Mouse (Mus musculus) stomach, embryonic 16.5 days (tissue): ENCODE results near the gene Galnt17. TPM values are rescaled to one million over a fixed set of nuclear protein-coding genes. Genes with fewer than 3 reads are reported as not detected.

Source experiments
- ATAC-seq: fragments of 200-750 bp; cut with Nextera tagmentation; 2 replicates; pipeline ENCODE4 v1.8.0; 2017; ENCODE audit warnings: moderate number of reproducible peaks, moderate TSS enrichment; ENCODE audit not compliant: insufficient read depth, low FRiP score
- H3K27ac ChIP-seq: fragments of 300-500 bp; sonication (generic); 2 replicates; pipeline ENCODE4 v1.5.1; 2014; ENCODE audit warnings: low read length
- H3K27me3 ChIP-seq: fragments of 300-500 bp; sonication (generic); 2 replicates; pipeline ENCODE4 v1.6.1; 2014; ENCODE audit warnings: low read length, control low read depth, mixed read lengths; ENCODE audit not compliant: control insufficient read depth, insufficient read depth
- H3K36me3 ChIP-seq: fragments of 300-500 bp; sonication (generic); 2 replicates; pipeline ENCODE4 v1.6.1; 2014; ENCODE audit warnings: low read length; ENCODE audit not compliant: control insufficient read depth, insufficient read depth
- H3K4me1 ChIP-seq: fragments of 300-500 bp; sonication (generic); 2 replicates; pipeline ENCODE4 v1.6.1; 2014; ENCODE audit warnings: low read length, control low read depth, mixed read lengths; ENCODE audit not compliant: control insufficient read depth, insufficient read depth
- H3K4me2 ChIP-seq: fragments of 300-500 bp; sonication (generic); 2 replicates; pipeline ENCODE4 v1.6.1; 2014; ENCODE audit warnings: low read depth, low read length, mixed read lengths
- H3K4me3 ChIP-seq: fragments of 300-500 bp; sonication (generic); replicated peaks from 2 replicates; pipeline ENCODE4 v1.5.1; 2014; ENCODE audit warnings: mild to moderate bottlenecking, low read length
- H3K9ac ChIP-seq: fragments of 300-500 bp; sonication (generic); 2 replicates; pipeline ENCODE4 v1.6.1; 2014; ENCODE audit warnings: low read length
- H3K9me3 ChIP-seq: fragments of 300-500 bp; sonication (generic); replicated peaks from 2 replicates; pipeline ENCODE4 v1.6.1; 2016; ENCODE audit warnings: low read length, control low read depth; ENCODE audit not compliant: control insufficient read depth
- WGBS: fragments of 180-500 bp; shearing (Covaris S2); extraction: QIAGEN DNeasy Blood & Tissue Kit; methylation state at CpG from one replicate; pipeline ENCODE4 v1.1.7; 2014; 5-methylcytosine and 5-hydroxymethylcytosine counted together
- polyA plus RNA-seq: library from polyadenylated mRNA; unstranded; fragments of >200 nt; fragmentation: Nextera tagmentation; extraction: Ambion mirVana; gene quantifications from 2 replicates; pipeline ENCODE4 v1.2.1, GENCODE M21; 2015

The Galnt17 gene
- polyA plus RNA-seq, 1 experiment from 2014 or later: 1.3 TPM

- no peaks in the 10 kb centered on the region for H3K36me3 ChIP-seq
- no peaks in the 10 kb centered on the region; the same call in 1 of the 2 replicates for H3K9me3 ChIP-seq
- no peak overlapping the region for H3K4me2 ChIP-seq
- H3K4me3 ChIP-seq: no peak overlapping the region
- H3K9ac ChIP-seq: no peak overlapping the region
- no peak overlapping the region for H3K27ac ChIP-seq
- 95% methylated on average over 3 of the region's 3 CpGs for WGBS
- ATAC-seq: no peak
- H3K27me3 ChIP-seq: no peaks in the 10 kb centered on the region
- no peaks in the 10 kb centered on the region for H3K4me1 ChIP-seq
These were observed 330.3 kb downstream of the Galnt17 start for GRCm38 (mm10) chr5:130977999-130978398.

- H3K9ac ChIP-seq: no peak overlapping the region
- no peak overlapping the region for H3K27ac ChIP-seq
- H3K4me2 ChIP-seq: no peak overlapping the region
- no peaks in the 10 kb centered on the region; the same call in 1 of the 2 replicates for H3K9me3 ChIP-seq
- ATAC-seq: no peak
- H3K4me3 ChIP-seq: no peak overlapping the region
- H3K36me3 ChIP-seq: no peaks in the 10 kb centered on the region
- no peaks in the 10 kb centered on the region for H3K27me3 ChIP-seq
- no peaks in the 10 kb centered on the region for H3K4me1 ChIP-seq
- WGBS: 42% methylated on average over 7 of the region's 7 CpGs
These were observed 355.9 kb downstream of the Galnt17 start for GRCm38 (mm10) chr5:130952361-130952760.

GRCm38 (mm10) chr5:130950894-130951400, 357.4 kb downstream of the Galnt17 start:
- H3K27ac ChIP-seq: 0 out of 2 replicates have a peak overlapping the region, but pooled peaks have one; percentile 64
- 43% methylated on average over 6 of the region's 6 CpGs for WGBS
- H3K4me1 ChIP-seq: no peaks in the 10 kb centered on the region
- no peak overlapping the region for H3K4me2 ChIP-seq
- H3K36me3 ChIP-seq: no peaks in the 10 kb centered on the region
- H3K9ac ChIP-seq: no peak overlapping the region
- H3K27me3 ChIP-seq: no peaks in the 10 kb centered on the region
- no peaks in the 10 kb centered on the region; the same call in 1 of the 2 replicates for H3K9me3 ChIP-seq
- no peak overlapping the region for H3K4me3 ChIP-seq
- ATAC-seq: peak; percentile 66; the same call in 1 of the 2 replicates

DNA sequence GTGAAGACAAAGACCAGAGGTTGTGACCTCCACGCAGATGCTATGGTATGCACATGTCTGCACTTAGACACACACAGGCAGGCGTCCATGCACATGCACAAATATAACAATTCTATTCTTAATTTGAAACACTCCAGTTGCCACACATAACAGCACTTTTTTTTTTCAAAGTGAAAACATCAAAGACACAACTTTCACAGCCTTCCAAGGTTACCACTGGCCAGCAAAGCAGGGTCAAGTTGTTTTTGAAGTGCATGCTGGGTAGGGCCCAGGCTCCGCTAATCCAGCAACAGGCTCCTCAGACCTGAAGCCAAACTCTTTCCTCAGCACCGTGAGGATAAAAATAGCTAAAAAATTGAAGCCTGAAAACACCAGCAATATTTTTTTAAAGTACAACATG, 357.9 kb downstream of the Galnt17 start:
- no peaks in the 10 kb centered on the region for H3K27me3 ChIP-seq
- no peak for ATAC-seq
- H3K9ac ChIP-seq: no peak overlapping the region
- 43% methylated on average over 4 of the region's 4 CpGs for WGBS
- H3K27ac ChIP-seq: 0 out of 2 replicates have a peak overlapping the region, but pooled peaks have one; percentile 64
- H3K36me3 ChIP-seq: no peaks in the 10 kb centered on the region
- no peaks in the 10 kb centered on the region for H3K4me1 ChIP-seq
- H3K4me3 ChIP-seq: no peak overlapping the region
- H3K9me3 ChIP-seq: no peaks in the 10 kb centered on the region; the same call in 1 of the 2 replicates
- H3K4me2 ChIP-seq: no peak overlapping the region

- Histone ChIP-seq H3K27ac (no peak overlapping the region), H3K27me3 (no peaks in the 10 kb centered on the region), H3K4me2 (no peak overlapping the region), H3K4me1 (no peaks in the 10 kb centered on the region), H3K36me3 (no peaks in the 10 kb centered on the region), H3K4me3 (no peak overlapping the region), H3K9ac (no peak overlapping the region), H3K9me3 (no peaks in the 10 kb centered on the region; the same call in 1 of the 2 replicates)
- 40% methylated on average over 1 of the region's 1 CpGs for WGBS
- ATAC-seq: no peak
These were observed 358.6 kb downstream of the Galnt17 start for GRCm38 (mm10) chr5:130949710-130950109.

GRCm38 (mm10) chr5:130938911-130939608, 369.2 kb downstream of the Galnt17 start:
- ATAC-seq: no peak; the same call in 1 of the 2 replicates
- Histone ChIP-seq H3K4me1 (0 out of 2 replicates have a peak, but pooled peaks cover 5% of the 10 kb centered on the region), H3K9me3 (no peaks in the 10 kb centered on the region), H3K27ac (no peak overlapping the region), H3K36me3 (no peaks in the 10 kb centered on the region), H3K4me2 (no peak overlapping the region), H3K9ac (no peak overlapping the region), H3K27me3 (no peaks in the 10 kb centered on the region), H3K4me3 (no peak overlapping the region)
- 38% methylated on average over 4 of the region's 4 CpGs for WGBS

DNA sequence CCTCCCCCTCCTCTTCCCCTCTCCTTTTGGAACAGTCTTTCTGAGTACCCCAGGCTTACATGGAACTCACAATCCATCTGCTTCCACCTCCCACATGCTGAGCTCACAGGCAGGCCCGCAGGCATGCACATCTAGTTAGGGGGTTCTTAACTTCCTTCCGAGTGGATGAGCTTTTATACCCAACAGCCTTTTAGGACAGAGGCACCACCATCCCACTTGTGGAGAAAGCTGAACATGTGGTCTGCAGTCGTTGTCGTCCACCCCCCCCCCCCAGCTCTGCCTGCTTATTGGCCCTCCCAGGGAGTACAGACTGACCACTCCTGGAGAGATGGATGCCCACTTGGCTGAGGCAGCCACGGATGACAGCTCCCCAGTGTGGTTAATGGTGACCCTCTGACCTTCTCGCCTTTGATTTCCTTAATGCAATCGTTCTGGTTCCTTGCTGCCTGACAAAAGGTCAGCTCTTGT, 370.0 kb downstream of the Galnt17 start:
- no peak overlapping the region for H3K27ac ChIP-seq
- no peaks in the 10 kb centered on the region for H3K27me3 ChIP-seq
- H3K4me2 ChIP-seq: no peak overlapping the region
- H3K9ac ChIP-seq: no peak overlapping the region
- no peak overlapping the region for H3K4me3 ChIP-seq
- 0 out of 2 replicates have a peak, but pooled peaks cover 5% of the 10 kb centered on the region for H3K4me1 ChIP-seq
- no peaks in the 10 kb centered on the region for H3K36me3 ChIP-seq
- WGBS: 10% methylated on average over 7 of the region's 7 CpGs
- ATAC-seq: peak; percentile 66; the same call in 1 of the 2 replicates
- H3K9me3 ChIP-seq: no peaks in the 10 kb centered on the region

- Histone ChIP-seq H3K27ac (no peak overlapping the region), H3K27me3 (no peaks in the 10 kb centered on the region), H3K4me1 (no peaks in the 10 kb centered on the region), H3K4me3 (no peak overlapping the region), H3K9me3 (no peaks in the 10 kb centered on the region), H3K4me2 (no peak overlapping the region), H3K9ac (no peak overlapping the region), H3K36me3 (no peaks in the 10 kb centered on the region)
- ATAC-seq: no peak
- 67% methylated on average over 1 of the region's 1 CpGs for WGBS
These were observed 377.3 kb downstream of the Galnt17 start for GRCm38 (mm10) chr5:130930999-130931398.

DNA sequence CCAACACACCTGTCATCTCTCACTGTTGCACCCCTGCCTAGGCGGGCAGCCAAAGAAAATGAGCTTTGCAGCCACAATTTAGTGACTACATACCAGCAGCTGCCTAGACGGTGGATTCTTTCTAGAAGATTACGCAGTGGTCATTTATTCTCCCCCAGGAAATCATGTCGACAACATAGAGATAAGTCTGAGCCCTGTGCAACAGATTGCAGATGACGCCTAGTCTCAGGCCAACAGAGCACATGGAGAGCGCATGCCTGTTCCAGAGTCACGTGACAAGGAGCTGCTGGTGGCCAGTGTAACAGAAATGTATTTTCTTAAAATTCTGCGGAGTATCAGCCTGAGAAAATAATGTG, 380.5 kb downstream of the Galnt17 start:
- no peak; the same call in 1 of the 2 replicates for ATAC-seq
- WGBS: 63% methylated on average over 8 of the region's 8 CpGs
- Histone ChIP-seq H3K4me3 (no peak overlapping the region), H3K36me3 (no peaks in the 10 kb centered on the region), H3K9ac (no peak overlapping the region), H3K4me1 (no peaks in the 10 kb centered on the region), H3K27ac (no peak overlapping the region), H3K4me2 (no peak overlapping the region), H3K9me3 (no peaks in the 10 kb centered on the region), H3K27me3 (no peaks in the 10 kb centered on the region)
